Mouse (Mus musculus) gastrocnemius, adult 18-20 months (tissue): ENCODE measurements at regions not wholly inside any gene's neighbourhood (a gene's known extent, or its start where the extent isn't known, plus 50 kb on each side); places are given as distances from the start of the nearest gene placed in this dataset.
"Not testable (repeated sequence)": the region's sequence is repeated elsewhere in the genome, so short reads cannot be mapped to it uniquely, and the experiment has no call there.

ENCODE experiments used
- DNase-seq: peaks from one replicate; pipeline ENCODE4 v3.0.0; 2021; ENCODE audit warnings: low spot score

DNA sequence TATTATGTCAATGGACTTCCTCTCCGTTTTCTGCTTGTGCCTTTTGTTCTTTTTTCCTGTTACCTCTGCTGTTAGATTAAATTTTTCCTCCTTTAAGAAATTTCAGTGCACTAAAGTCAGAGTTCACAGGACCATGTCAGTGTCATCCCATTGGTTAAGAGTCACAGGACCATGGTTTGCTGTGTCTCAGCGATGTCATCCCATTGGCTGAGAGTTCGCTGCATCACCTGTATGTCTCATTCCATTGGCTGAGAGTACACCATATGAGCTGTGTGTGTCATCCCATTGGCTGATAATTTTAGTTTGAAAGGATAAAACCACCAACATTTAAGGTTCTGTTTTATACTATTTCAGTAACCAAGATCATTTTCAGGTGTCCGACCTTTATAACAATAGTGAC is 50.7 kb upstream of the Jade1 start:
- no peak for DNase-seq

- DNase-seq, result no peak
Measured at GRCm38 (mm10) chr3:41502161-41502560, 53.4 kb upstream of the Jade1 start.

DNA sequence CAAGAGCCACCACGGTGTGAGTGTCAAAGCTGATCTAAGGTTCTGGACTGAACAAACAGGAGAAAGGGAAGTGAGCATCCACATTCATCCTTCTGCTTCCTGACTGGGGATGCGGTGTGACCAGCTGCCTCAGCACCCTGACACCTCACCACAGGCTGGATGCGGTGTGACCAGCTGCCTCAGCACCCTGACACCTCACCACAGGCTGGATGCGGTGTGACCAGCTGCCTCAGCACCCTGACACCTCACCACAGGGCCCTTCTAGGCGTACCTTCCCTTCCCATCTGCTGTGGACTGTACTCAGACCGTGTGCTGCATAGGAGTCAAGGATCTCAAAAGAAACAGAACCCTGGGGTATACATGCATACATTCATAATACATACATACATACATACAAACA is 53.9 kb upstream of the Jade1 start:
- not testable (repeated sequence) for DNase-seq

DNA sequence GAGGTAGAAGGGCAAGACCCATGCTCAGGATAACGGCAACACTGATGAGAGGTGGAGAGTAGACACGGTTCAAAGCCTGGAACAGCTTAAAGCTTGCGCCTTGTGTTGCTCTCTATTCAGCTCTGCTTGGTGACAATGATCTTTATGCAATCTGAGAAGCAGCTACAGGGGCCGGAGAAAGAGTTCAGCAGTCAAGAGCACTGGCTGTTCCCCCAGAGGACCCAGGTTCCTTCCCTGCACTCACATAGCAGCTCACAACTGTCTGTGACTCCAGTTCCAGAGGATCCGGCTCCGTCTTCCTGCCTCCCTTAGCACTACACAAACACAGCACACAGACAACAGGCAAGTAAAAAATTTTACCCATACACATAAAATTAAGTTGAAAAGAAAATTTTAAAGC is 54.4 kb upstream of the Jade1 start:
- peak; percentile 23 for DNase-seq

DNA sequence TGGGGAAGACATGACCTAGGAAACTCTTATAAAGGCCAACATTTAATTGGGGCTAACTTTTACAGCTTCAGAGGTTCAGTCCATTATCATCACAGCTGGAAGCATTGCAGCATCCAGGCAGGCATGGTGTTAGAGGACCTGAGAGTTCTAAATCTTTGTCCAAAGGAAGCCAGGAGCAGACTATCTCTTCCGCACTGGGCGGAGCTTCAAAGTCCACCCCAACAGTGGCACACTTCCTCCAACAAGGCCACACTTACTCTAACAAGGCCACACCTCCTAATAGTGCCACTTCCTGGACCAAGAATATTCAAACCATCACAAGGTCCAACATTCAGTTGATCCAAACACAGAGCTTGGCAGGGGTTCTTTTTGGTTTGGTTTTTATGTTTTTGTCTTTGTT is 55.9 kb upstream of the Jade1 start:
- no peak for DNase-seq

GRCm38 (mm10) chr3:41498791-41499190 is 56.7 kb upstream of the Jade1 start:
- DNase-seq, result peak; percentile 53

DNA sequence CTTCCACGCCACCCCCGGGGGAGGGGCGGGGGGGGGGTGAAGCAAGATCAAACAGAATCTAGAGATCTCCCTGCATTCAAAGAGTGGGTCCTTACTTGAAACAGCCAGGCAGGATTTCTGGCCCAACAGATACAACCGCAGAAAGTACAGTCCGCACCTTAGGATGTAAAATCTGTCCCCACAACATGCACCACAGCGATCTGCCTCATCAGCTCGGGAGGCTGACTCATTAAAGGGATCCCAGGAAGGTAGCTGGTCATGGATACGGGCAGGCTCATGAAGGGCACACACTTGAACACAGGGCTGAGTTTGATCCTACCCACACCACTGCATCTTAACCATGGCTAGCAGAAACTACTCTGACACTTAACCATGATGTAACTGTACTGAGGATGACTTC is 57.8 kb upstream of the Jade1 start:
- no peak for DNase-seq

GRCm38 (mm10) chr3:41496931-41497710 is 58.4 kb upstream of the Jade1 start:
- no peak for DNase-seq

GRCm38 (mm10) chr3:41495893-41496292 is 59.6 kb upstream of the Jade1 start:
- no peak for DNase-seq

GRCm38 (mm10) chr3:41495097-41495496 is 60.4 kb upstream of the Jade1 start:
- no peak for DNase-seq

DNA sequence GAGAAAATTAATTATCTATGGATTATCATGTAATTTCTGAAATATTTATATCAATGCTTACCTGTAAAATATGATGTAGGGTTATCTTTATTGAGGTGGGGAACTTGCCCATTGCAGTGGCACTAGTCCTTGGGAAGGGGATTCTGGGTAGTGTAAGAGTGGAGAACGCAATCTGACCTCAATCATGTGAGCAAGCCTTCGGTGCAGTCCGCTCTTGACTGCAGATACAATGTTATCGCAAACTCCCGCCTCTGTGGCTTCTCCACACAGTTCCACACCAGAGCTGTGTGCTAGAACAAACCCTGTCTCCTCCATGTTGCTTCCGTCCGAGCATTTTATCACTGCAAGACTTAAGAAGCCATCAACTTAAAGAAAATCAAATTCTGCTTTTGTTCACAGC is 62.1 kb upstream of the Jade1 start:
- DNase-seq, result no peak

DNA sequence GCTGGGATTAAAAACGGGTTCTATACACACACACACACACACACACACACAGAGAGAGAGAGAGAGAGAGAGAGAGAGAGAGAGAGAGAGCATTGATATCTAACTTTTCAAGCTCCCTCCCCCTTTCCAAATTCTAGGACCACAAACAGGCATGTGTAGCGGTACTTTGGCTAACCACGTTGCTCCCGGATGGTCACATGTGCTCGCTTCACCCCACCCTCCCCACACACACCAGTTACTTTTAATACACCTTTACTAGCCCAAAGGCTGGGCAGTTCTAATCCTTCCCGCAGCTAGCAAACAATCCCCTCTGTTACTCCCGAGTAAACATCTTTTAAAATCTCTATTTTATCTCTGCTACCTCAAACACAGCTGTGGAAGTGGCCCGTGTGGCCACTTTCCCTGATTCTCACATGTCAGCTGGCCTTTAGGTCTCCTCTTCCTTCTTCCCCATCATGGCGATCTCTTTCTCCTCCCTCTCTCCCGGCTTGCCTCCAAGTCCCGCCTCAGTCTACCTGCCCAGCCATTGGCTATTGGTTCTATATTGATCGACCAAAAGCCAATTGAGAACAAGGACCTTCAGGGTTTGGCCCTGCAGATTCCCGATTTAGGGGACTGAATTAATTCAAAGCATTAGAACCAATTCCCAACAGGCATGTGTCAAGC is 62.7 kb upstream of the Jade1 start:
- DNase-seq, result no peak

GRCm38 (mm10) chr3:41492031-41492726 is 63.4 kb upstream of the Jade1 start:
- no peak for DNase-seq

GRCm38 (mm10) chr3:41491185-41491584 is 64.3 kb upstream of the Jade1 start:
- no peak for DNase-seq

GRCm38 (mm10) chr3:41489998-41490397 is 65.5 kb upstream of the Jade1 start:
- DNase-seq, result no peak

- DNase-seq, result no peak
Measured at GRCm38 (mm10) chr3:41489571-41489970, 66.0 kb upstream of the Jade1 start.

DNA sequence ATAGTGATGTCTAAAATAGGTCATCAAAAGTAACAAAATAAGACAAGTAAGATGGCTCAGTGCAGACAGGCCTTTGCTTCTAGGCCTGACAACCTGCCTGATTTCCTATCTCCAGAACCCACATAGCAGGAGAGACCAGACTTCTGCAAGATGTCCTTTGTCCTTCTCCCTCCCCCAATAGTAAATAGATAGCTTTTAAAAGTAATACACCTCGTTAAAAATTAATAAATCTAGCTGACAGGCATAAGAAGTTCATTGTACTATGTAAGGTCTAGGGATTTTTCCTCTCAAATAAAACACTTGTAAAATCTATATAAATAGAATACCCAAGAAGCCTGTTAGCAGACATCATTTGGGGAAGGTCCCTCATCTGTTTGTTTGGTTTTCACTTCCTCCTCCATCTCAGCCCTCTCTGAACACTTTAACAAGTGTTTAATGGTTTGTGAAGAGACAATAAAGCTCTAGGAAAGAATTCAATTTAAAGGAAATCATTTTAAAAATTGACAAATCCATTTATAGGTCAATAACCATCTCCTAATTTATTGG is 67.2 kb upstream of the Jade1 start:
- no peak for DNase-seq

DNA sequence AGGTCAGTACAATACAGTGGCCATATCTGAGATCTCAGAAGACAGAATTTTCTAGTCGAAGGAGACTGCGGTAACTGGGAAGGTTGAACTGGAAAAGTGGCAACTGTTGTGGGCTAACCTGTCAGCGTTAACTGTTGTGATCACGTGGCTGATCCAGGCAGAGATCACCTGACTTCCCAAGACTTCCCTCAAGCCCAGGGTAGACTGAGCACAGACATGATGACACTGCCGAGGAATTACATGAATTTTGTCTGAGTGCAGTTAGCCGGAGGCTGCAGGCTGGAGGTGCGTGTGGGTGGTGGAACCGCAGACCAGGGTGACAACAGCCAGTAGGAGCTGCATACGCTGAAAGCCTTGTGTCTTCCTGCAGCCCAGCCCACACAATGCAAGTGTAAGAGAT is 70.6 kb upstream of the Jade1 start:
- DNase-seq, result no peak

- DNase-seq, result no peak
Measured at GRCm38 (mm10) chr3:41483582-41483981, 71.9 kb upstream of the Jade1 start.

DNA sequence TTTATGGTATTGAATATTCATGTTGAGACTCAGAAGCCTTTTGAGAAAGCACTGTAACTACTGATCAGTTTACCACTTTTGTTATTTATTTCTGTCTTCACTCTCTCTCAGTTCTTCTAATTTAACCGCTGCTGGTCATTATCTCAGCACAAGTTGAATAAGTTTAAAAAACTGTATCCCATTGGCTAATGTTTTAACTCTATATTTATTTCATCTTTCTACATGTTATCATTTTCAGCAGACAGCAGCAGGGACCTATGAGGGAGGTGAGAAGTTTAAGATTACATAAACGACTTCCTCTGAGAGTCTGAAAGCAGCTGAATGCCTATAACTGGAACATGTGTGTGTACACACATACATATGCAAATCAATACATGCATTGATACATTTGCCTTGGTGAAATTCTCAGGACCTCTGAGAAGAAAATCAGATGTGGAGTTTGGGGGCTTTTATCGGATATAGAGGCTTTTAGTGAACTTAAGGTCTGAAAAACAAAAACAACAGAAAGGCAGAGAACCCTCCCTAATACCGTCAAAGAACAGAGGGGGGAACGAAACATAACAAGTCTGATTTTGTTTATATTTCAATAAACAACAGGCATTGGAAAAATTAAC is 72.5 kb upstream of the Jade1 start:
- no peak for DNase-seq

DNA sequence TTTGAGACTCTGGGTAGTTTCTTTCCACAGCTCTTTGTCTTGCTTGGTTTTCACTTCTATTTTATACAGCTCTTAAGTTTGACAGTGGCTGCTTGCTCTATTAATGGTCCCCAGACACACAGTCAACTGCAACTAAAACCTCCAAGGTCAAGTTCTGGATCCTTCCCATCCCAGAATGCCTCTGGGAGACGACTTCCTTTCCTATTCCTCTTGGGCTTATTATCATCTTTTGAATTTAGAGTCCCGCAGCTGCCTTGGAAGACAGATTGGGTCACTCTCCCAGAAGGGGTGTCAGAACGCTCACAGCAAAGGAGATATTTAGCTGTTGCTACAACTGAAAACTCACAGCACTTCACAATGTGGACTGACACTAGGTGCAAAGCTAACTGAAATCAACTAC is 75.3 kb upstream of the Jade1 start:
- DNase-seq, result no peak

GRCm38 (mm10) chr3:41478971-41479370 is 76.6 kb upstream of the Jade1 start:
- DNase-seq, result no peak
